Mouse (Mus musculus) erythroblast, embryonic 14.5 days (primary cell): ENCODE data around the gene Nup210l.

Experiments
- GATA1 ChIP-seq: IDR thresholded peaks from 2 replicates; pipeline ENCODE4 v1.6.1; 2012; ENCODE audit warnings: low read length, inconsistent platforms, mixed read lengths
- TAL1 ChIP-seq: IDR thresholded peaks from 3 replicates; pipeline ENCODE4 v1.6.1; 2012; ENCODE audit warnings: low read length, inconsistent platforms, mixed read lengths

DNA sequence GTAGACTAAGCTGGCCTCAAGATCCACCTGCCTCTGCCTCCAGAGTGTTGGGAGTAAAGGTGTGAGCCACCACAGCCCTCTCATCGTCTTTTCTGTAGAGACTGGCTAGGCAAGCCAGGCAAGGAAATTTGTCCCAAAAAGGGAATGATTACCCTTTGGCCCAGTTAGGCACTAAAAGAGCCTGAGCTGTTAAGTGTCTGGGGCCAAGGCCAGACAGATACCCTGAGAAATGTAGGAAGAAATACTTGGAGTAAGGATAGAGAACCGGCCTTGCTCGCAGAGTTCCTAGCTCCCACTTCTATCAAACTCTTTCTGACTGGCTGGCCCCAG lies 143.7 kb downstream of the Nup210l start:
- no peak for TF ChIP-seq GATA1
- no peak for TF ChIP-seq TAL1
